Mouse (Mus musculus): ENCODE data around the gene Lama2.
"Not testable (repeated sequence)": the region's sequence is repeated elsewhere in the genome, so short reads cannot be mapped to it uniquely, and the experiment has no call there.

Gene Lama2

GRCm38 (mm10) chr10:27007364-27007763, 612.2 kb downstream of the Lama2 start:
- DNase-seq (ENCODE audit: low spot score) = no peak

GRCm38 (mm10) chr10:27005716-27006115, 613.8 kb downstream of the Lama2 start:
- DNase-seq (ENCODE audit: low spot score) = no peak

- no peak for DNase-seq (ENCODE audit: low spot score)
These were observed 617.9 kb downstream of the Lama2 start for GRCm38 (mm10) chr10:27001554-27002178.

- no peak for DNase-seq (ENCODE audit: low spot score)
These were observed 622.9 kb downstream of the Lama2 start for GRCm38 (mm10) chr10:26996684-26997083.

- no peak for DNase-seq (ENCODE audit: low spot score)
These were observed 623.6 kb downstream of the Lama2 start for GRCm38 (mm10) chr10:26995987-26996386.

- DNase-seq (ENCODE audit: low spot score) = no peak
These were observed 624.2 kb downstream of the Lama2 start for GRCm38 (mm10) chr10:26995182-26995975.

GRCm38 (mm10) chr10:26993971-26994761, 625.4 kb downstream of the Lama2 start:
- no peak for DNase-seq (ENCODE audit: low spot score)

GRCm38 (mm10) chr10:26985451-26985850, 634.1 kb downstream of the Lama2 start:
- DNase-seq (ENCODE audit: low spot score) = no peak

GRCm38 (mm10) chr10:26984082-26984481, 635.5 kb downstream of the Lama2 start:
- DNase-seq (ENCODE audit: low spot score) = not testable (repeated sequence)

- DNase-seq (ENCODE audit: low spot score) = no peak
These were observed 636.0 kb downstream of the Lama2 start for GRCm38 (mm10) chr10:26983583-26983982.

GRCm38 (mm10) chr10:26982621-26983020, 636.9 kb downstream of the Lama2 start:
- DNase-seq (ENCODE audit: low spot score) = no peak

- no peak for DNase-seq (ENCODE audit: low spot score)
These were observed 644.2 kb downstream of the Lama2 start for GRCm38 (mm10) chr10:26975372-26975771.

GRCm38 (mm10) chr10:26974224-26974623, 645.3 kb downstream of the Lama2 start:
- DNase-seq (ENCODE audit: low spot score) = no peak

- no peak for DNase-seq (ENCODE audit: low spot score)
These were observed 646.0 kb downstream of the Lama2 start for GRCm38 (mm10) chr10:26973575-26973974.

- DNase-seq (ENCODE audit: low spot score) = no peak
These were observed 661.0 kb downstream of the Lama2 start for GRCm38 (mm10) chr10:26958513-26958912.

- no peak for DNase-seq (ENCODE audit: low spot score)
These were observed 669.1 kb downstream of the Lama2 start for GRCm38 (mm10) chr10:26950448-26950847.

- no peak for DNase-seq (ENCODE audit: low spot score)
These were observed 669.9 kb downstream of the Lama2 start for GRCm38 (mm10) chr10:26949667-26950066.

GRCm38 (mm10) chr10:26948331-26948730, 671.2 kb downstream of the Lama2 start:
- DNase-seq (ENCODE audit: low spot score) = no peak

GRCm38 (mm10) chr10:26939549-26939948, 680.0 kb downstream of the Lama2 start:
- no peak for DNase-seq (ENCODE audit: low spot score)

- DNase-seq (ENCODE audit: low spot score) = not testable (repeated sequence)
These were observed 681.1 kb downstream of the Lama2 start for GRCm38 (mm10) chr10:26938464-26938863.

- not testable (repeated sequence) for DNase-seq (ENCODE audit: low spot score)
These were observed 683.5 kb downstream of the Lama2 start for GRCm38 (mm10) chr10:26936056-26936455.
